Mouse (Mus musculus): ENCODE measurements around the gene Gm39653. TPM values are rescaled to one million over a fixed set of nuclear protein-coding genes. Genes with fewer than 3 reads are reported as not detected.
"Not testable (repeated sequence)": the region's sequence is repeated elsewhere in the genome, so short reads cannot be mapped to it uniquely, and the experiment has no call there.

The Gm39653 gene
- polyA plus RNA-seq, 1 experiment from 2014 or later: not detected

- WGBS: 72% methylated on average over 2 of the region's 2 CpGs
- H3K27ac ChIP-seq (replicated peaks): no peak overlapping the region
- H3K9ac ChIP-seq (replicated peaks): no peak overlapping the region
- no peak overlapping the region for H3K4me3 ChIP-seq
- no peaks in the 10 kb centered on the region for H3K36me3 ChIP-seq
- no peaks in the 10 kb centered on the region for H3K4me1 ChIP-seq
- ATAC-seq (ENCODE audit: low FRiP score, low read depth): no peak
- H3K9me3 ChIP-seq: no peaks in the 10 kb centered on the region
- no peak overlapping the region for H3K4me2 ChIP-seq (replicated peaks)
- no peaks in the 10 kb centered on the region for H3K27me3 ChIP-seq
Observed at GRCm38 (mm10) chr1:63628211-63628610, 12.4 kb downstream of the Gm39653 start.

GRCm38 (mm10) chr1:63630390-63630789 lies 14.6 kb downstream of the Gm39653 start:
- not testable (repeated sequence) for H3K9me3 ChIP-seq; H3K27ac ChIP-seq (replicated peaks); H3K9ac ChIP-seq (replicated peaks); H3K4me3 ChIP-seq; H3K27me3 ChIP-seq; ATAC-seq (ENCODE audit: low FRiP score, low read depth); H3K4me2 ChIP-seq (replicated peaks); H3K36me3 ChIP-seq; H3K4me1 ChIP-seq

- WGBS: 90% methylated on average over 6 of the region's 6 CpGs
- H3K27me3 ChIP-seq: no peaks in the 10 kb centered on the region
- H3K4me2 ChIP-seq (replicated peaks): no peak overlapping the region
- no peak overlapping the region for H3K27ac ChIP-seq (replicated peaks)
- no peaks in the 10 kb centered on the region for H3K4me1 ChIP-seq
- no peaks in the 10 kb centered on the region for H3K9me3 ChIP-seq
- H3K9ac ChIP-seq (replicated peaks): no peak overlapping the region
- no peak for ATAC-seq (ENCODE audit: low FRiP score, low read depth)
- H3K36me3 ChIP-seq: no peaks in the 10 kb centered on the region
- no peak overlapping the region for H3K4me3 ChIP-seq
Observed at GRCm38 (mm10) chr1:63639921-63640320, 24.2 kb downstream of the Gm39653 start.

- no peak overlapping the region for H3K27ac ChIP-seq (replicated peaks)
- H3K4me2 ChIP-seq (replicated peaks): no peak overlapping the region
- H3K9me3 ChIP-seq: no peaks in the 10 kb centered on the region
- peaks cover 6% of the 10 kb centered on the region for H3K27me3 ChIP-seq
- WGBS: 13% methylated on average over 6 of the region's 6 CpGs
- no peaks in the 10 kb centered on the region for H3K36me3 ChIP-seq
- no peak overlapping the region for H3K9ac ChIP-seq (replicated peaks)
- H3K4me3 ChIP-seq: no peak overlapping the region
- no peak for ATAC-seq (ENCODE audit: low FRiP score, low read depth)
- no peaks in the 10 kb centered on the region for H3K4me1 ChIP-seq
Observed at GRCm38 (mm10) chr1:63658016-63658415, 42.2 kb downstream of the Gm39653 start.

GRCm38 (mm10) chr1:63659591-63659990 lies 43.8 kb downstream of the Gm39653 start:
- 2% methylated on average over 7 of the region's 7 CpGs for WGBS
- Histone ChIP-seq H3K4me2 (replicated peaks) (no peak overlapping the region), H3K4me1 (no peaks in the 10 kb centered on the region), H3K9me3 (no peaks in the 10 kb centered on the region), H3K27ac (replicated peaks) (no peak overlapping the region), H3K27me3 (peaks cover 6% of the 10 kb centered on the region), H3K36me3 (no peaks in the 10 kb centered on the region), H3K9ac (replicated peaks) (no peak overlapping the region), H3K4me3 (no peak overlapping the region)
- no peak for ATAC-seq (ENCODE audit: low FRiP score, low read depth)

- H3K9me3 ChIP-seq: no peaks in the 10 kb centered on the region
- H3K27ac ChIP-seq (replicated peaks): no peak overlapping the region
- H3K4me1 ChIP-seq: peaks cover 17% of the 10 kb centered on the region
- H3K36me3 ChIP-seq: no peaks in the 10 kb centered on the region
- H3K4me2 ChIP-seq (replicated peaks): no peak overlapping the region
- WGBS: 97% methylated on average over 2 of the region's 2 CpGs
- no peak overlapping the region for H3K9ac ChIP-seq (replicated peaks)
- peaks cover 10% of the 10 kb centered on the region for H3K27me3 ChIP-seq
- ATAC-seq (ENCODE audit: low FRiP score, low read depth): no peak
- H3K4me3 ChIP-seq: no peak overlapping the region
Observed at GRCm38 (mm10) chr1:63666089-63666488, 50.3 kb downstream of the Gm39653 start.

GRCm38 (mm10) chr1:63667201-63667948 lies 51.6 kb downstream of the Gm39653 start:
- Histone ChIP-seq H3K4me1 (peaks cover 17% of the 10 kb centered on the region), H3K9ac (replicated peaks) (no peak overlapping the region), H3K4me3 (no peak overlapping the region), H3K9me3 (no peaks in the 10 kb centered on the region), H3K4me2 (replicated peaks) (no peak overlapping the region; the same call in 1 of the 2 replicates), H3K36me3 (no peaks in the 10 kb centered on the region), H3K27me3 (peaks cover 6% of the 10 kb centered on the region; the same call in 1 of the 2 replicates), H3K27ac (replicated peaks) (no peak overlapping the region)
- WGBS: 49% methylated on average over 9 of the region's 9 CpGs
- no peak for ATAC-seq (ENCODE audit: low FRiP score, low read depth)

- Histone ChIP-seq H3K27ac (replicated peaks) (no peak overlapping the region; the same call in 1 of the 2 replicates), H3K4me3 (0 out of 2 replicates have a peak overlapping the region, but pooled peaks have one; percentile 4), H3K4me1 (peaks cover 17% of the 10 kb centered on the region), H3K27me3 (peaks cover 6% of the 10 kb centered on the region; the same call in 1 of the 2 replicates), H3K36me3 (no peaks in the 10 kb centered on the region), H3K4me2 (replicated peaks) (peak overlapping the region; percentile 38), H3K9ac (replicated peaks) (no peak overlapping the region; the same call in 1 of the 2 replicates), H3K9me3 (no peaks in the 10 kb centered on the region)
- ATAC-seq (ENCODE audit: low FRiP score, low read depth): no peak
- 18% methylated on average over 13 of the region's 13 CpGs for WGBS
Observed at GRCm38 (mm10) chr1:63667949-63668851, 52.4 kb downstream of the Gm39653 start.

- Histone ChIP-seq H3K9me3 (no peaks in the 10 kb centered on the region), H3K4me1 (peaks cover 17% of the 10 kb centered on the region), H3K4me3 (no peak overlapping the region), H3K36me3 (no peaks in the 10 kb centered on the region), H3K9ac (replicated peaks) (no peak overlapping the region), H3K27me3 (peaks cover 6% of the 10 kb centered on the region; the same call in 1 of the 2 replicates), H3K27ac (replicated peaks) (no peak overlapping the region), H3K4me2 (replicated peaks) (peak overlapping the region; percentile 38)
- peak; percentile 62; the same call in 1 of the 2 replicates for ATAC-seq (ENCODE audit: low FRiP score, low read depth)
- WGBS: 7% methylated on average over 3 of the region's 3 CpGs
Observed at GRCm38 (mm10) chr1:63668852-63669160, 53.0 kb downstream of the Gm39653 start.

Other genes starting within 250 kb of the Gm39653 start
- 10.2 and 13.9 TPM in 2 replicates for gene Adam23, start 170.1 kb upstream of the Gm39653 start, polyA plus RNA-seq (2016; fragmentation: Nextera tagmentation; extraction: Ambion mirVana)
- gene Dytn, start 71.0 kb downstream of the Gm39653 start, polyA plus RNA-seq (2016; fragmentation: Nextera tagmentation; extraction: Ambion mirVana): not detected in 2 replicates
- 0.10 TPM in 1 of 2 replicates, not detected in the other for gene Mdh1b, start 114.3 kb downstream of the Gm39653 start, polyA plus RNA-seq (2016; fragmentation: Nextera tagmentation; extraction: Ambion mirVana)
- gene Fastkd2, start 114.6 kb downstream of the Gm39653 start, polyA plus RNA-seq (2016; fragmentation: Nextera tagmentation; extraction: Ambion mirVana): 52.4 and 52.5 TPM in 2 replicates
- 0.19 and 0.25 TPM in 2 replicates for gene 4933402D24Rik, start 153.3 kb downstream of the Gm39653 start, polyA plus RNA-seq (2016; fragmentation: Nextera tagmentation; extraction: Ambion mirVana)